Mouse (Mus musculus) erythroid progenitor cell, adult 5-6 weeks (primary cell): ENCODE measurements around the gene Dop1b. TPM values are rescaled to one million over a fixed set of nuclear protein-coding genes. Genes with fewer than 3 reads are reported as not detected.
"Not testable (repeated sequence)": the region's sequence is repeated elsewhere in the genome, so short reads cannot be mapped to it uniquely, and the experiment has no call there.

Source experiments
- ATAC-seq: replicated peaks from 2 replicates; pipeline ENCODE4 v1.8.0; 2016; ENCODE audit warnings: moderate number of reproducible peaks, mild to moderate bottlenecking, moderate TSS enrichment, inconsistent platforms; ENCODE audit not compliant: poor library complexity, low FRiP score, severe bottlenecking
- total RNA-seq, 2 experiments: library from RNA; stranded (forward) in 1 of 2; stranded (reverse) in 1 of 2; fragments of 150-400 nt in 1 of 2; fragments of 186-747, 209-891 nt in 1 of 2; gene quantifications; 2 replicates each; pipeline versions ENCODE4 v1.2.3 to v1.2.4; 2015 to 2017; ENCODE audit warnings: low replicate concordance in 2 of 2

Dop1b gene
- total RNA-seq (2015; ENCODE audit: low replicate concordance) (98.0 and 113 TPM in 2 replicates), total RNA-seq (2017; ENCODE audit: low replicate concordance) (24.0 and 36.8 TPM in 2 replicates)

DNA sequence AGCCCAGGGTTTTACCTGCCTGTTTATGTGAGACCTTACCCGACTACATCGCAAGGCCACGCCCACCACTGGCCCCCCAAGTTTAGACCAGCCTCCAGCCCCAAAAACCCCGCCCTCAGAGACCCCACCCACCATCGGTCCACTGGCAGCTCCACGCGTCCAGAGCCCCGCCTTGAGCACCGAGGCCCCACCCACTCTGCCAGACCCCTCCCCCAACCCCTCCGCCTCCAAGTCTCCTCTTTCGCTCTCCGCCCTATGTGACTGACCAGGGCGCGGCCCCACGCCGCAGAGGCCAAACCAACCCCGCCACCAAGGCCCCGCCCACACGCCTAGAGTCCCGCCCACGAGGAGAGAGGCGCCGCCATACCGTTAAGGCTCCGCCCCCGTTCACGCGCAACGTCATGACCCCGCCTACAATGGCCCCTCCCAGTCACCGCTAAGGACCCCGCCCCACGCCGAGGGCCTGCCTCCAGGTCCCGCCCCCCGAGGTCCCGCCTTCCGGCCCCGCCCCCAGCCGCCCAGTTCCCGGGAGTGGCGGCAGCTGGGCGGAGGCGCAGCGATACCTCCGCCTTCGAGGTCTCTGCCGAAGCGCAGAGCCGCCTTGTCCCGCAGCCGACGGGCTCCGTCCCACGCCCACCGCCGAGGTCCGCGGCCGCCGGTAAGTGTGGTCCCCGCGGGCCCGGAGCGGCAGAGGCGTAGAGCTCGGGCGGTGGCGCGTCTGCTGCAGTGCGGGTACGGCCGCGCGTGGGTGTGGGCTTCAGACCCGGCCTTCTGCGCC is at the start of gene Dop1b:
Gene Dop1b, plus strand, starts transcription at position 494 of the 778 bp plus-strand sequence.
- ATAC-seq, result peak; percentile 80

DNA sequence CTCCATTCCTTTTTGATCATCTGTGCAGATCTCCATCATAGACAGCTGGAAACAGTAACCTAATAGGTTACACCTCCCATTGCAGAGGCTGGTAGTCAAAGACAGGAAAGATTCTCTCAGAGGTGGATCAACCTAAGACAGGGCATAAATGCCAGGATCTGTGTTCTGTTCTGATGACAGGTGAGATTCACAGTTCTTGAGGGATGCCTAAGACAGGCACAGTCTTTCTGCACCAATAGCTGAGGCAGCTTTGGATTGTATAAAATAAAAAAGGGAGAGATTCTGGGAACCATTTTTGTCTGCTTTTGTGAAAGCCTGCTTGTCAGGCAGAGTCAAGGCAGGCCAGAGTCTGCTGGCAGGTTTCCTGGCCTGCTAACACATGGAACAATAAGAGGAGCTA is 43.7 kb upstream of the Dop1b start:
- no peak for ATAC-seq

DNA sequence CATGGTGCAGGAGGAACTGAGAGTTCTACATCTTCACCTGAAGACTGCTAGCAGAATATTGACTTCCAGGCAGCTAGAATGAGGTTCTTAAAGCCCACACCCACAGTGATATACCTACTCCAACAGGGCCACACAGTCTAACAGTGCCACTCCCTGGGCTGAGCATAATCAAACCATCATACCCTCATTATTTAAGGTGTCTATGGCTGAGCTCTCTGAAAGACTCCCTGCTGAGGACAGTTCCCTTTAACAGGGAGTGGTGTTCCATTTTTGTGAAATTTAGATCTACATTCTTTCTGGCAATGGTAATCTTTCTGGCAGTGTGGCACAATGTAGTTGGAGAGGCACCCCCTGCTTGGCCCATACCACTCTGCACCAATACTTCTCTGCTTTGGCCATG is 42.2 kb upstream of the Dop1b start:
- no peak for ATAC-seq

DNA sequence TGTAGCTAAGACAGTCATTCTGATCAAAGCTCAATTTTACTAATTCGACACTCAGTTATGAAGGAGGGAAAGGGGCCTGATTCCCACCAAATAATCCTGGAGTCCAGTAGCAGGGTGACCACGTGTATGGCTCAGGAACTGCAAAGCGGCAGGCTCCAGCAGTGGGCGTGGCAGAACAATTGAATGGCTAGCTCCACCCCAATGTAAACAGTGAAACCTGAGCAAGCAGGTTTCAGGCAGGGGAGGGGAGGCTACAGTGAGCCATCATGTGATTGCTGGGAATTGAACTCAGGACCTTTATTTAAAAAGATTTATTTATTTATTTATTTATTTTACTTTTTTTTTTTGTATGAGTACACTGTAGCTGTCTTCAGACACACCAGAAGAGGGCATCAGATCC is 41.2 kb upstream of the Dop1b start:
- not testable (repeated sequence) for ATAC-seq

DNA sequence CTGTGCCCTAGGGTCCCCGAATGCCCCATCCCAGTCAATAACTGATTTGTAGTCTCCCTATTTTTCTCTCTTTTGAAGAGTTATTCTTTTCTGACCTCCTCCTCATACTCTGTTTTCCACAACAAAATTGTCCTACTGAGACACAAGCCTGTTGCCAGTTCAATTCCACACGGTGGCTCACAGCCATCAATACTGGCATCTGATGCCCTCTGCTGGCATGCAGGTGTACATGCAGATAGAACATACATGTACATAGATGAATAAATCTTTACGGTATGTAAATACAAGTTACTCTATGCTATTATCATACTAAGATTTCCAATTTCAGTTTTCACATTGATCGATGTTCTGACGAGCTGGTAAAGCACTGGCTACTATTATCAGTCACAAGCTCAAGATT is 40.6 kb upstream of the Dop1b start:
- ATAC-seq, result no peak

DNA sequence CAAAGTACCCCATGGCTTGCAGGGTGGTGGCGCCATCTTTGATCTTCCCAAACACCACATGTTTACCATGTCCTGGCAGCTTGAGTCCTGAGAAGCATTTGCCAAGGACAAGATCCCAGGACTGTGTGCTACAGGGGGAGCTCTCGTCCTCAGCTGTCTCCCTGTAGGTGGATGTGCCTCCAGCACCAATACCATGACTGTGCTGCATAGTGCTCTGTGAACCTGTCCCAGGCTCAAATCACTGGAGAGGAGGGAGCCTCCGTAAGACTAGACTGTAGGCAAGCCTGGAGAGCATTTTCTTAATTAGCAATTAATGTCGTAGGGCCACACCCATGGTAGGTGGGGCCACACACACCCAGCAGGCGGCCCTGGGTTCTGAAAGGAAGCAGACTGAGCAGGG is 35.3 kb upstream of the Dop1b start:
- no peak for ATAC-seq

DNA sequence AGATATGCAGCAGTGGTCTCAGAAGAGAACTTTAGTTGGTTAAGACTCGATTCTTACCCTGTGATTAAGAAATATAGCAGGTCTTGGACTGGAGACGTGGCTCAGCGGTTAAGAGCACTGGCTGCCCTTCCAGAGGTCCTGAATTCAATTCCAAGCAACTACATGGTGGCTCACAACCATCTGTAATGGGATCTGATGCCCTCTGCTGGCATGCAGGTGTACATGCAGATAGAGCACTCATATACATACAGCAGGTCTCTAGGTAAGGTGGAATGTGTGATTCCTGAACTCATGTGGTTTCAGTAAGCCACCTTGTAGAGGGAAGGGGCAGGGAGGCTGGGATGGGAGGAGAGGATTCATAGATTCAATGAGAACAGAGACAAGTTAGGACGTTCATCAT is 33.5 kb upstream of the Dop1b start:
- no peak for ATAC-seq

DNA sequence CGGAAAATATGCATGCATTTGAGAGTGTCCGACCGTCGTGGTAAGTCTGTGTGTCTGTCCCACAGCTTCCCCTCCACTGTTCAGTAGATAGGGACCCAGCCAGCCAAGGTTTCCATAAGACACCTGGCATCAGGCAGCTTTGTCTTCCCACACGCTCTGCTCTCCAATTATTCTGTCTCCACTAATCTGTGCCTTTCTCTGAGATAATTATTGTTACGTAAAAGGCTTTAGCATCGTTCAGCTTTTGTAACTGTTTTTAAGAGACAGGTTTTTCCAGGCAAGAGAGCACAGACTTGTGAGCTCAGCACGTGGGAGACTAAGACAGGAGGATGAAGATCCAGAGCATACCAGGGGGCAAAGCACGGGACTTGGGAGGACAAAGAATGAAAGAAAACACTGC is 32.5 kb upstream of the Dop1b start:
- no peak for ATAC-seq

DNA sequence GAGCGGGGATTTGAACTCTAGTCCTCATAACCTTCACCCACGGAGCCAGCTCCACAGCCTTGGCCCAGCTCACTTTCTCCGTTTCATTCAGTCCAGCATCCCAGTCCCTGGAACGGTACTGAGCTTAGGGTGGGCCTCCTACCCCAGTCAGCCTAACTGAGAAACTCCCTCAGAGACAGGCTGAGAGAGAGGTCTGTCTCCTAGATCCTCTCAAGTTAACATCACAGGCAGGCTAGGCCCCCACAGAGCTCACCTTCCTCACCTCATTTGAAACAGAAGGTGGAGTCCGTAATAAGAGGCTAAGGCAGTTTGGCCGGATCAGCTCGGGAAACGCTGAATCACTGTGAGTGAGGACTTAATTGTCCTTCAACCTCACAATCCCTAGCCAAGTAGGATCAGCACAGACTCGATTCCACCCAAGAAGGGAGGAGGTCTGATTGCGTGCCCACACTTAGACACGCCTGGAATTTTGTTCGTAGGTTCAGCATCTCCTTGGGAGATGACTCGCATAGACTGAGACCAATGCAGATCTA is 29.5 kb upstream of the Dop1b start:
- ATAC-seq, result no peak

DNA sequence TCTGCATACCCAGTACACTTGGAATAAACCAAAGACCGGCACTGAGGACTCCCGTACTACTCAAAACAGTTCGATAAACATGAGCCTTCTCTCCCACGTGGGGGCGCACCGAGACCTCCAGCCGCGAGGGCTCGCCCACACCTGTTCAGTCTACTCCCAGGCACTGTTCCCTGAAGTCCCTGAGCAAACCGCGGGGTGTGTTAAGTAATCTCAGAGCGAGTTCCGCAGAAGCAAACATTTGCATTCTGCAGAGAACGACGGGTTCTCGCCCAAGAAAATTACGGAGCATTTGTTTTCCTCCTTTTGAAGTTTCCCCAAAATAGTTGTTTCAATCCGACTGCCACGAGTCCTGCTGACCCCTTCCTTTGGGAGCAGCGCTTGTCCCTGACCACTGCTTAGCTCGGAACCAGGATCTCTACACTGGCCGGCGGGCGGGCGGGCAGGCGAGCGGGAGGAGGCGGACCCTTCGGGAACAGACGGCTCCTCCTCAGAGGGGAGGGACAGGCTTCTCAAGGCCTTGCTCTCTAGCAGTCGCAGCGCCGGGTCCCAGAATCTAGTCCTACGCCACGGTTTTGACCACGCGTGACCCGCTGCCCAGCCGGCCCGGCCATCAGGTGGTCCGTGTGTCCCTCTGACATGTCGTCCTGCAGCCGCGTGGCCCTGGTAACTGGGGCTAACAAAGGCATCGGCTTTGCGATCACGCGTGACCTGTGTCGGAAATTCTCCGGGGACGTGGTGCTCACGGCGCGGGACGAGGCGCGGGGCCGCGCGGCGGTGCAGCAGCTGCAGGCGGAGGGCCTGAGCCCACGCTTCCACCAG is 28.8 kb upstream of the Dop1b start, which contains the start of gene Cbr3:
Gene Cbr3, plus strand, starts transcription at position 527 of the 819 bp plus-strand sequence.
- 0 out of 2 replicates have a peak, but pooled peaks have one; percentile 45 for ATAC-seq

DNA sequence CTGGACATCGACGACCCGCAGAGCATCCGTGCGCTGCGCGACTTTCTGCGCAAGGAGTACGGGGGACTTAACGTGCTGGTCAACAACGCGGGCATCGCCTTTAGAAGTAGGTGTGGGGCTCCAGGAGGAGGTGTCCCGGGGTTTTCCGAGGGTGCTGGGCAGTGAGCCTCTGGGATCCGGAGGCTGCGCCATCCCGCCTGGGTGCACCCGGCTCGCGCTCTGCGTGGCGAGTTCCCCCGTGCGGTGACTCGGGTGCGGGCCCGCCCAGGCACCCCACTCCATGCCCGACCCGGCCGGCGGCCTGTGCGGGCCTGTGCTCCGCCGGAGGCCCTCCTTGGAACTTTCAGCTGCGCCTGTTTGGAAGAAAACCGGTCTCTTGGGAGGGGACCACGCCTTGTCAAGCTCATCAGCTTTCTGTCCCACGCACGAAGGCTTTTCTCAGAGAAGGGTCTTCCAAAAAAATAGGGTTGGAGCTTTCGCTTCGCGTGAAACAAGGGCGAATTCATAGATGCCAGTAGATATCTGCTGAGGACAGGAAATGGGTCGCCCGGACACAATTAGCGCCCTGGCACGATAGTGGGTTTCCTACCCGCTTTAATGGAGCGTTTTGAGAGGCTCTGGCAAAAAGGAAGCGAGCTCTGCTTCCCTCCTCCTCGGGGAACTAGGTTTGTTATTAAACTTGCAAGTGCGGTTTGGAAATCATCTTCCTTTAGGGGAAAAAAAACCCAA is 28.0 kb upstream of the Dop1b start:
- no peak for ATAC-seq

DNA sequence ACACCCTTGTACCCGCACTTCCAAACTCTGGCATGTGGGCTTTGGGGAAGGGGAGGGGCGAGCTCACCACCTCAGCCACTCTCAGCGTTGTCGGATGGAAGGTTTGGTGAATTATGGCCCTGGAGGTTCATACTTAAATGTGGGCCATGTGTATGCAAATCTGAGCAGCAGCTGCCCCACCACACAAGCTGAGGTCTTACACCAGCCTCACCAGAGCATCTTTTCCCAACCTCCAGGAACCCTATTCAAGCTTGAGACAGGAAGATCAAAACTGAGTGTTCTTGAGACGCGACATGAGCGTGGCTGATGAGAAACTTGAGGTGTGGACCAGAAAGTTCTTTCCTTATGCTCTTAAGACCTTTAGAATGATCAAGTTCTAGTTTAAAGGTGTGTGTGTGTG is 27.3 kb upstream of the Dop1b start:
- ATAC-seq, result no peak

DNA sequence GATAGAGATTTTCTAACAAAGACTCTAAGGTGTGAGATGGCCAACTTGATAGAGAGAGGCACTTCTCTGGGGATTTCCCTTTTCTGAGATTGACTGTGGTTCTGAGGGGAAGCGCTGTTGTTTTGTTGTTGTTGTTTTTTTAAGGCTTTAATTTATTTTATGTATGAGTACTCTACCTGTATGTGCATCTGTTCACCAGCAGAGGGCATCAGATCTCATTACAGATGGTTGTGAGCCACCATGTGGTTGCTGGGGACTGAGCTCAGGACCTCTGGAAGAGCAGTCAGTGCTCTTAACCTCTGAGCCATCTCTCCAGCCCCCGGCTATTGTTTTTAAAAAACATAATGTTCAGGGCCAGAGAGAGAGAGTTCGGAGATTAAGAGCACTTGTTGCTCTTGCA is 25.9 kb upstream of the Dop1b start:
- ATAC-seq, result not testable (repeated sequence)

DNA sequence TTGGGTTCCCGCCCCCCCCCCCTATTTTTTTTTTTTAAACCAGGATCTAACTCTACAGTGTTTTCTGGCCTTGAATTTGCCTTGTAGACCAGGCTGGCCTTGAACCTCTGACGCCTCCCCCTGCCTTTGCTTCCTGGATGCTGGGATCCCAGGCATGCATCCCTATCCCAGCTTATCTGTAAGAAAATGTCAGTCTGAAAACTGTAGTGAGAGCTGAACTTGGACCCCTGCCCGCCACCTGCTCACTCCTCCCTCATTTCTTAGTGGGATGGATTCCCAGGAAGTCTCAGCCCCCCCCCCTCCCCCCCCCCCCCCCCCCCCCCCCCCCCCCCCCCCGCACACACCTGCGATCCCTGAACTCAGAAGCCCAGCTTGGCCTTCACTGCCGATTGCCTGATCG is 25.3 kb upstream of the Dop1b start:
- no peak for ATAC-seq

DNA sequence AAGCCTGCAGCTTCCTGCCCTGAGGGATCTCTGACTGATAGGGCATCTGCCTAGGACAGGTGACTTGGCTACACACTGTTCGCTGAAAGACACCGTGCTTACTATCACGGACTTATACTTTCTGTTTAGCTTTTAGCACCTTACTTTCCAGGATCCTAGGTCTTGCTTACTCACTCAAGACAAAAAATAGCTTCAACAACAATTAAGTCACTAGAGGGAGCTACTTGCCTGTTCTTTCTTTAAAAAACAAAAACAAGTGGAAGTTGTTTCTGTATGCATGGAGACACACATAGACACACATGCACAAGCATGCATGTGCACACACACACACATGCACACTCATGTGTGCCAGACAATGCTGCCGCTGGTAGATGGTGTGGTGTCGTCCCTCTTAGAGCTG is 24.8 kb upstream of the Dop1b start:
- ATAC-seq, result no peak

DNA sequence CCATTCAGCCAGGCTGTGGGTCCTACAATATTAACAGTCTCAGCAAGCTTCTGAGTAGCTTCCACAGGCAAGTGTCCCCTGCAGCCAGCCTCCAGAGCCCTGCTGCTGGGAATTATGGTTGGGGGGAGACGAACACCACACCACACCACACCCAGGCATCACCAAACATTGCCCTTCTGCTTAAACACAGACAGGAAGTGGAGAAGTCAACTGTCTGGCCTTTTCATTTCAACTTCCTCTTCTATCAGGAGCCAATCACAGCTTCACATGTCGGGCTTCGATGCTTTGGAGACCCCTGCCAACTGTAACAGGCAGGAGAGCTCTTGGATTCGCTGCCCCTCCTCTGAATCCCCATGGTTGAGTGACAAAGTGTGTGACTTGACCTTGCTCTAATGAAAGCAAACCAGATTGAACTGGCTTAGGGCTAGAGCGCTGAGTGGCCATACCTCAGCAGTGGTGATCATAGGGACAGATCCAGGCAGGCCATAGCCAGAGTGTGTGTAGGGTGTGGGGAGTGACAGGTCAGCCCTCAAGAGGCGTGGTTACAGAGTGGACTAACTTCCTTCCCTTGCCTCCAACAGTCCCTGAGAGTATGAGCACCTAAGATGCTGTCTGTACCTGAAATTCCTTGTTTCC is 20.4 kb upstream of the Dop1b start:
- ATAC-seq, result no peak

DNA sequence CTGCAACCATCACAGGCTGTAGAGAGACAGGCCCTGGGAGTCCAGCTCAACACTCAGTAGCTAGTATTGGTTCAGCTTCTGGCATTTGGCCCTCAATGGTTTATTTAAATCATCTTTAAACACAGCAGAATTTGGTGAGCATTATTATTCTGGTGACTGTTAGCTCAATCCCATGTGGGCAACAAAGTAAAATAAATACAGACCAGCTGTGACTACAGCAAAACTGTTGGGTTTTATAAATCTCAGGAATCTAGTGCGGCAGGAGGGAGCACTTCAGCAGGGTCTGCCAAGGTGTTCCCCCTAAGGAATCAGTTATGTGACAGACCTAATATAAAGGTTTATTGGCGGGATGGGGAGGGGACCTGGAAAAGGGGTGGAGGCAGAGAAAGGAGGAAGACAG is 19.0 kb upstream of the Dop1b start:
- ATAC-seq, result no peak

DNA sequence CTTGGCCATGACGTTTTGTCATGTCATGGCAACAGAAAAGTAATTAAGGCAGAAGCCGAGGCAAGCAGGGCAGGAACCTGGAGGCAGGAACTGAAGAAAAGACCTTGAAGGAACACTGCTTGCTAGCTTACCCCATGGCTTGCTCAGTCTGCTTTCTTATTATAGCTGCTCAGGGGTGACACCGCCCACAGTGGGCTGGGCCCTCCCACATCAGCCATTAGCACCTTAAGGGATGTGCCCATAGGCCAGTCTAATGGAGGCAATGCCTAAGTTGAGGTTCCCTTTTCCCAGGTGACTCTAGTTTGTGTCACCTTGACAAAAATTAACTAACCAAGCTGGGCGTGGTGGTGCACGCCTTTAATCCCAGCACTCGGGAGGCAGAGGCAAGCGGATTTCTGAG is 4.6 kb upstream of the Dop1b start:
- no peak for ATAC-seq

DNA sequence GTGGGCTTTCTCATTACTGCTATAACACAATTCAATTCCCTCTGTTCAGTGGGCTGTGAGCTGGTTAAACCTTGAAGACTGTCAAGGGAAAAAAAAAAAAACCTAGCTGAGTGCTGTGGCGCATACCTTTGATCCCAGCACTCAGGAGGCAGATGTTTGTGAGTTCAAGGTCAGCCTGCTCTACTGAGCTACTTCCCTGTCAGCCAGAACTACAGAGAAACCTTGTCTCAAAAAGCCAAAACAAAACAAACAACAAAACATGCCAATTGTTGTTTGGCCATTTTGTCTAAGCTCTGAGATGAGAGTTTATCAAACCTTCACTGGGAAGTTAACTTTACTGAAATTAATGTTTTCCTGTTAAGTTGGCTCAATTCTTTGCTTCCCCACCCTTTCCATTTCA is 2.5 kb upstream of the Dop1b start:
- ATAC-seq, result no peak

DNA sequence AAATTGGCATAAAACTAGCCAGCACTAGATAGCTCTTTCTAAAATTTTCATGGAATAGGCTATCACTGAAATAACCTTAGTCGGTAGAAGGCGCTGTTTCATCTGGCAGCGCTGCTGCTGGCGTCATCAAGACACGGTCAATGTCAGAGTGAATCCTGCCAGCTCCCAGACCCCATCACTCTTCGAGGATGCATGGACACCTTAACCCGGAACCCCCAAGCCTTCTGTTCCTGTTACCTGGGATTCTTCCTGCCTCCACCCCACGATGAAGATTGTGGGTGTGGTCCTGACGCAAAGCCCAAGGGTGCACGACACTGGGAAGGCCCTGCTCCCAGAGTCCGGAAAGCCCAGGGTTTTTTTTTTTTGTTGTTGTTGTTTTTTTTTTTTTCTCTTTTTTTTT is 780 bp upstream of the Dop1b start:
- ATAC-seq, result peak; percentile 56
